Mouse (Mus musculus) E14TG2a.4 (cell line): ENCODE measurements around the gene Esam.

ENCODE experiments used
- H3K27me3 ChIP-seq: 2 replicates; pipeline ENCODE4 v1.6.1; 2014; ENCODE audit warnings: low read length, control low read depth; ENCODE audit not compliant: insufficient read depth
- H3K36me3 ChIP-seq: 2 replicates; pipeline ENCODE4 v1.6.1; 2014; ENCODE audit warnings: low read length, control low read depth; ENCODE audit not compliant: insufficient read depth
- H3K4me1 ChIP-seq: replicated peaks from 2 replicates; pipeline ENCODE4 v1.6.1; 2014; ENCODE audit warnings: low read depth, low read length, control low read depth
- H3K4me3 ChIP-seq: replicated peaks from 2 replicates; pipeline ENCODE4 v1.5.1; 2014; ENCODE audit warnings: mild to moderate bottlenecking, low read length
- H3K9me3 ChIP-seq: 2 replicates; pipeline ENCODE4 v1.6.1; 2014; ENCODE audit warnings: low read length, control low read depth
- CTCF ChIP-seq: conservative IDR thresholded peaks from 2 replicates; pipeline ENCODE4 v1.5.1; 2014; ENCODE audit warnings: low read length
- NANOG ChIP-seq: IDR thresholded peaks from 2 replicates; pipeline ENCODE4 v1.6.1; 2014; ENCODE audit warnings: borderline replicate concordance, low read length, mixed read lengths
- POU5F1 ChIP-seq: IDR thresholded peaks from 2 replicates; pipeline ENCODE4 v1.6.1; 2014; ENCODE audit warnings: low read length, borderline replicate concordance

The Esam gene

DNA sequence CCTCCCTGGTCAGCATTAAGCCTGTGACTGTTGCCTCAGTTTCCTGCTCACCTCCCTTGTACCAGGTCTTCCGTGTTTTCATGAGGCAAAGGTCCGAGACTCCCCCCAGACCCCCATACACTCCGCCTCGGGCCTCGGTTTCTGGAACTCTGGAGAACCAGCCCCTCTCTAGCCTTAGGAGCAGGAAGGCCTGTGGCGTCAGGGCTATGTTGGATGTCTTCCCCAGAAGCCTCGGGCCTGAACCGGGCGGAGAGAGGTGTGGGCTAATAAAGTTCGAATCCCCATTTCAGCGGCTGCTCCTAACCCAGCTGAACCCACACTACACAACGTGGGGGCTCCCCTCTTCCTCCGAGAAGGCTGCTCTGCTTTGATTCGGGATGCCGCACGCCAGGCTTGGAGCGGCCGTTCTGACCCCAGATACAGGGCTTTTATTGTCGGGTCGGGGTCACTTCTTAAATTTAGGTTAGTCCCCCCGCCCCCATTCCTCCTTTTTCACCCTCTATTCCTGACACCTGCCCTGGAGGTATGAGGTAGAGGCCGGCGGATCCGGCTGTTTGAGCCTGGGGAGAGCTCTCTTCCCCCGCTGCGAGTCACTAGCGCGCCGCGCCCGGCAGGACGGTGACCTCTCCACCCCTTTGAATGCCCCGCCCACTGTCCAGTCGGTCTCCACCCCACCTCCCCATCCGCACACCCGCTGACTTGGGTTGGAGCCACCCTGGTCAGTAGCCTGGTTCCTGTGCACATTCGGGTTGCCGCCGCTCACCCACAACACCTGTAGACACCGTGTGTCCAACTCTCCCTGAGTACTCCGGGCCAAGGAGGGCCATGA lies at the start of gene Esam:
Esam (plus strand) TSS at position 683 of the 829 bp plus-strand sequence.
- no peaks in the 10 kb centered on the region for H3K9me3 ChIP-seq
- peaks cover 79% of the 10 kb centered on the region for H3K4me1 ChIP-seq
- TF ChIP-seq NANOG (no peak), POU5F1 (no peak), CTCF (no peak)
- H3K4me3 ChIP-seq, result peak within 1 kb of the TSS; percentile 68
- peaks cover 57% of the 10 kb centered on the region for H3K27me3 ChIP-seq
- H3K36me3 ChIP-seq, result peaks cover 34% of the 10 kb centered on the region

DNA sequence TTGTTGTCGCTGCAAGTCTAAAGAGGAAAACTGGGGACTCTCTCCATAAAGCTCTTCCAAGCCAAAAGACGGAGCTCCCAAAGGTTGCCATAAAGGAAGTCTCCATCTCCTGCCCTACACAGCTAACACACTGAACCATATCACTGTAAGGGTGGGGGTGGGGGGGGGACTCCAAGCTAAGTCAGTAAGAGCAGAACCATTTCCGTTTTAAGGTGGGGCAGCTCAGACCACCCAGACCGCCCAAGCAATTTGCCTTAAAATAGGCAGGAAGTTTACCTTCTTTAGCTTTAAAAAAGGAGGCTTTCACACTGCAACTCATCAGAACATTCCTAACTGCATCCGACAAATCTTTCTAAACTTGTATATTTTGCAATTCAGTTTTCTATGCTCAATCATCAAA lies 42.7 kb upstream of the Esam start:
- Histone ChIP-seq H3K4me3 (no peak overlapping the region), H3K4me1 (peaks cover 60% of the 10 kb centered on the region), H3K36me3 (no peaks in the 10 kb centered on the region), H3K9me3 (no peaks in the 10 kb centered on the region), H3K27me3 (no peaks in the 10 kb centered on the region)
- TF ChIP-seq NANOG (0 out of 2 replicates have a peak, but pooled peaks have one; percentile 48), POU5F1 (no peak)

DNA sequence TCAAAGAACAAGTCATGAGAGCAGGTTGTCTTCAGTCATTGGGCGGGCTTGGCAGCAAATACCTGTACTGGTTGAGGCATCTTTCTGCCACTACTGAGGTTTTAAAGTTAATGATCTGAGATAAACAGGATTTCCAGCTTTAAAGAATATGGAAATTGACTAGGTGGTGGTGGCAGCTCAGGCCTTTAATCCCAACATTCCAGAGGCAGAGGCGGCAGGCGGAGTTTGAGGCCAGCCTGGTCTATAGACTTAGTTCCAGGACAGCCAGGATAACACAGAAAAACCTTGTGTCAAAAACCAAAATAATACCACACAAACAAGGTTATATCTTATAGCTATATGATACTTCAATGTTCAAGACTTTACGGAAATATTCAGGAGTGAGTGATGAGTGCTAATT lies 39.8 kb upstream of the Esam start:
- Histone ChIP-seq H3K27me3 (no peaks in the 10 kb centered on the region), H3K36me3 (peaks cover 14% of the 10 kb centered on the region), H3K9me3 (no peaks in the 10 kb centered on the region), H3K4me3 (peak overlapping the region; percentile 95), H3K4me1 (peaks cover 79% of the 10 kb centered on the region)
- TF ChIP-seq CTCF (no peak), NANOG (no peak)

DNA sequence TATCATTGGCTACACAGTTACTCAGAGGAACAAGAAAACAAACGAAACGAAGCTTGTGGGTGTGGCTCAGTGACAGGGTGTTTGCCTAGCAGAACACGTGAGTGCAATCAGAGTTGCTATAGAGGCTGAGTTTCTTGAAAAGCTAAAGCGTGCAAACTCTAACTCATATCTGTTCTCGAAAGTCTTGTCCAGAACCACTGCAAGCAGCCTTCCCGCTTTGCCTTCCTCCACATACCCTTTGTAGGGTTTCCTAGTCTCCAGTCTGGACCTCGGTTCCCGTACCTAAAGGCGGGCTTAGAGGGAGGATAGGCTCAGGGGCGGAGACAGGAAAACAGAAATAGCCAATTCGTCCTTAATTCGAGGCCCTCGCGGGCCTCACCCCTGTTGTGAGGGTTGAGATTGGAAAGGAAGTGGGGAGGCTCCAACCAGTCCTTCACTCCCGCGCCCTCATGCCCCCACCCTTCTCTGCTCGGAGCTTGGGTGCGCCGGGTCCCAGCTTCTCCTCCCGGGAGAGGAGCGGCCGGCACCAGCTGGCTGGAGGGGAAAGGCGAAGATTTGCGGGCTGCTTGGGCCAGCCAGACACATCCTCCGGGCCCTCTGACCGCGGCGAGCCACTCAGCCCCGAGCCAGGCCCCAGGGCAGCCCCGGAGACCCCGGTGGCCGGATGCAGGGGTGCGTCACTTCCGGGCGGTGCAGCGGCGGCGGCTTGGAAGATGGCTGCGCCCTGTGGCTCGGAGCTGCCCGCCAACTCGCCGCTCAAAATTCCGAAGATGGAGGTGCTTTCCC lies 39.1 kb upstream of the Esam start, which contains the start of gene Msantd2:
Msantd2 (plus strand) TSS at position 709 of the 786 bp plus-strand sequence.
- TF ChIP-seq POU5F1, result no peak
- TF ChIP-seq CTCF, result no peak
- TF ChIP-seq NANOG, result no peak
- Histone ChIP-seq H3K4me3 (peak within 1 kb of the TSS; percentile 95), H3K9me3 (no peaks in the 10 kb centered on the region), H3K36me3 (peaks cover 22% of the 10 kb centered on the region), H3K4me1 (peaks cover 79% of the 10 kb centered on the region), H3K27me3 (no peaks in the 10 kb centered on the region)

DNA sequence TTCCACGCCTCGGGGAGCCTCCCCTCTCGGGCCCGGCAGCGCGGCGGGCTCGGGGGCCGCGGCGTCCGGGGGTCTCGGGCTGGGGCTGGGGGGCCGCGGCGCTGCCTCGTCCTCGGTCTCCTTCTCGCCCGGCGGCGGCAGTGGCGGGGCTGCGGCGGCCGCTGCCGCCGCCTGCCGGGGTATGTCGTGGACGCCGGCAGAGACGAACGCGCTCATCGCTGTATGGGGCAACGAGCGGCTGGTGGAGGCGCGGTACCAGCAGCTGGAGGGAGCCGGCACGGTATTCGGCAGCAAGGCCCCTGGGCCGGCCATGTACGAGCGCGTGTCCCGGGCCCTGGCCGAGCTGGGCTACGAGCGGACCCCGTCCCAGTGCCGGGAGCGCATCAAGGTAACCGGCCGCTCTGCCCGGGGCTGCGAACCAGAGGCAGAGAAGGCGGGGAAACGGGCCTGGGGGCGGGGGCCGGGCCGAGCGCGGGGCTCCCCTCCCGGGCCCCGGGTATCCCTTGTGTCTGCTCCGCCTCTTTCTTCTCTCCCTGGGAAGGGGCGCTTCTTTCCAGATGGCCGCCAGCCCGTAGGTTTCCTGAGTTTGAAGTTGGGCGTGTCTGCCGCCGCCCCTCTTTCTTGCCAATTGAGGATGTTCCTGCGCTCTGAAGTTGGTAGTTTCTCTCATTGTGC lies 38.3 kb upstream of the Esam start:
- no peak for TF ChIP-seq POU5F1
- TF ChIP-seq NANOG, result no peak
- no peak for TF ChIP-seq CTCF
- peaks cover 79% of the 10 kb centered on the region for H3K4me1 ChIP-seq

GRCm38 (mm10) chr9:37495761-37496160 lies 32.1 kb upstream of the Esam start:
- no peak overlapping the region for H3K4me3 ChIP-seq
- peaks cover 89% of the 10 kb centered on the region for H3K4me1 ChIP-seq
- no peaks in the 10 kb centered on the region for H3K27me3 ChIP-seq
- TF ChIP-seq CTCF (no peak), NANOG (no peak), POU5F1 (no peak)
- peaks cover 75% of the 10 kb centered on the region for H3K36me3 ChIP-seq
- no peaks in the 10 kb centered on the region for H3K9me3 ChIP-seq

More for the DNA sequence above, 38.3 kb upstream of the Esam start:
- no peaks in the 10 kb centered on the region for H3K27me3 ChIP-seq
- no peaks in the 10 kb centered on the region for H3K9me3 ChIP-seq
- peak overlapping the region; percentile 95 for H3K4me3 ChIP-seq
- H3K36me3 ChIP-seq, result peaks cover 30% of the 10 kb centered on the region

- Histone ChIP-seq H3K27me3 (no peaks in the 10 kb centered on the region), H3K36me3 (peaks cover 72% of the 10 kb centered on the region), H3K4me1 (peaks cover 87% of the 10 kb centered on the region), H3K4me3 (no peak overlapping the region), H3K9me3 (no peaks in the 10 kb centered on the region)
- TF ChIP-seq NANOG (no peak), POU5F1 (no peak), CTCF (no peak)
Observed at GRCm38 (mm10) chr9:37496325-37496724, 31.6 kb upstream of the Esam start.

DNA sequence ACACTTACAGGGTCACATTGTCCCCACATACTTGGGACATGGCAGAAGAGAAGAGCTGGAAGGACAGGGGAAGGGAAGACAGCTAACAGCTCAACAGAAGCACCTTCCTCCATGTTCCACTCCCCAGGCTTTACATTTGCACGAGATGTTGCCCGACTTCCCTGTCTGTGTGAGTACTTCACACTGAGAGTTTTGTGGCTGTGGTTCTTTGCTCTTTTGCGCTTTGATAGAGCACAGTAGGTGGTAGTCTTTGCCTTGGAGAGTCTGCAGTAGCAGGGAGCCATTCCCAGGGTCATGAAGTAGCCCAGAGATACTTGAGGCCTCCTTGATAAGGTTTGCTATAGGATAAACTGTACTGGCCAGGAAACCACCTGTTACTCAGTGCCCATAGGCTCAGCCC lies 27.7 kb upstream of the Esam start:
- Histone ChIP-seq H3K4me3 (no peak overlapping the region), H3K27me3 (no peaks in the 10 kb centered on the region), H3K36me3 (peaks cover 67% of the 10 kb centered on the region), H3K4me1 (peaks cover 82% of the 10 kb centered on the region), H3K9me3 (no peaks in the 10 kb centered on the region)
- TF ChIP-seq NANOG, result no peak; the same call in 1 of the 2 replicates
- TF ChIP-seq CTCF, result no peak
- TF ChIP-seq POU5F1, result no peak
